Mouse (Mus musculus) midbrain, embryonic 16.5 days (tissue): ENCODE measurements around the gene Olfr1359. TPM values are rescaled to one million over a fixed set of nuclear protein-coding genes. Genes with fewer than 3 reads are reported as not detected.
A peak's percentile ranks its signal among the peaks of the same experiment; 100 is the strongest.
"Not testable (repeated sequence)": the region's sequence is repeated elsewhere in the genome, so short reads cannot be mapped to it uniquely, and the experiment has no call there.

Source experiments
- ATAC-seq: fragments of 200-750 bp; cut with Nextera tagmentation; 2 replicates; pipeline ENCODE4 v1.8.0; 2017; ENCODE audit warnings: moderate TSS enrichment
- H3K27ac ChIP-seq: fragments of 300-500 bp; sonication (generic); 2 replicates; pipeline ENCODE4 v1.5.1; 2014; ENCODE audit warnings: mild to moderate bottlenecking, low read length, mixed read lengths
- H3K27me3 ChIP-seq: fragments of 300-500 bp; sonication (generic); 2 replicates; pipeline ENCODE4 v1.6.1; 2014; ENCODE audit warnings: low read depth, low read length, mixed read lengths; ENCODE audit not compliant: control insufficient read depth, insufficient read depth
- H3K36me3 ChIP-seq: fragments of 300-500 bp; sonication (generic); 2 replicates; pipeline ENCODE4 v1.6.1; 2014; ENCODE audit warnings: mild to moderate bottlenecking, low read length, moderate library complexity, mixed read lengths; ENCODE audit not compliant: control insufficient read depth, insufficient read depth
- H3K4me1 ChIP-seq: fragments of 300-500 bp; sonication (generic); 2 replicates; pipeline ENCODE4 v1.6.1; 2014; ENCODE audit warnings: mild to moderate bottlenecking, low read length, mixed read lengths; ENCODE audit not compliant: control insufficient read depth, insufficient read depth
- H3K4me2 ChIP-seq: fragments of 300-500 bp; sonication (generic); 2 replicates; pipeline ENCODE4 v1.6.1; 2014; ENCODE audit warnings: mild to moderate bottlenecking, low read length, mixed read lengths
- H3K4me3 ChIP-seq: fragments of 300-500 bp; sonication (generic); 2 replicates; pipeline ENCODE4 v1.5.1; 2014; ENCODE audit warnings: low read depth, mild to moderate bottlenecking, low read length, moderate library complexity, mixed read lengths
- H3K9ac ChIP-seq: fragments of 300-500 bp; sonication (generic); 2 replicates; pipeline ENCODE4 v1.6.1; 2014; ENCODE audit warnings: low read depth, low read length, mixed read lengths
- H3K9me3 ChIP-seq: fragments of 300-500 bp; sonication (generic); replicated peaks from 2 replicates; pipeline ENCODE4 v1.6.1; 2014; ENCODE audit warnings: mild to moderate bottlenecking, low read length, mixed read lengths; ENCODE audit not compliant: control insufficient read depth, poor library complexity, severe bottlenecking
- WGBS: fragments of 180-500 bp; shearing (Covaris S2); extraction: QIAGEN DNeasy Blood & Tissue Kit; methylation state at CpG from one replicate; pipeline ENCODE4 v1.1.7; 2014; 5-methylcytosine and 5-hydroxymethylcytosine counted together
- polyA plus RNA-seq: library from polyadenylated mRNA; unstranded; fragments of >200 nt; fragmentation: Nextera tagmentation; extraction: Ambion mirVana; gene quantifications from 2 replicates; pipeline ENCODE4 v1.2.1, GENCODE M21; 2015

Olfr1359 gene
- polyA plus RNA-seq, 1 experiment from 2014 or later = not detected

GRCm38 (mm10) chr13:21715131-21715863 is 17.4 kb downstream of the Olfr1359 start:
- Histone ChIP-seq H3K4me2 (peak overlapping the region; percentile 95), H3K36me3 (no peaks in the 10 kb centered on the region), H3K9me3 (no peaks in the 10 kb centered on the region), H3K4me3 (peak overlapping the region; percentile 49), H3K27me3 (no peaks in the 10 kb centered on the region), H3K4me1 (peaks cover 26% of the 10 kb centered on the region), H3K27ac (no peak overlapping the region; the same call in 1 of the 2 replicates), H3K9ac (peak overlapping the region; percentile 50)
- 0 out of 2 replicates have a peak, but pooled peaks have one; percentile 1 for ATAC-seq
- WGBS = under 1% methylated on average over 19 of the region's 22 CpGs

GRCm38 (mm10) chr13:21715864-21716539 is 18.1 kb downstream of the Olfr1359 start, which contains the start of the genes Hist1h2bl and Hist1h2ai:
TSS of gene Hist1h2bl (minus strand) at chr13:21716143.
TSS of gene Hist1h2ai (plus strand) at chr13:21716422.
- H3K9me3 ChIP-seq, H3K27me3 ChIP-seq, H3K36me3 ChIP-seq: not testable (repeated sequence)
- H3K4me2 ChIP-seq = peak within 1 kb of the TSS; percentile 95
- ATAC-seq = peak; percentile 96
- WGBS = under 1% methylated on average over 29 of the region's 50 CpGs
- peak within 1 kb of the TSS; percentile 91 for H3K27ac ChIP-seq
- peak within 1 kb of the TSS; percentile 49 for H3K4me3 ChIP-seq
- H3K9ac ChIP-seq = peak within 1 kb of the TSS; percentile 66
- H3K4me1 ChIP-seq = peaks cover 29% of the 10 kb centered on the region

GRCm38 (mm10) chr13:21716540-21717391 is 18.9 kb downstream of the Olfr1359 start:
- H3K27me3 ChIP-seq, H3K9me3 ChIP-seq, H3K36me3 ChIP-seq: not testable (repeated sequence)
- Histone ChIP-seq H3K4me2 (peak overlapping the region; percentile 95), H3K4me3 (peak overlapping the region; percentile 49), H3K27ac (peak overlapping the region; percentile 91), H3K4me1 (peaks cover 27% of the 10 kb centered on the region), H3K9ac (peak overlapping the region; percentile 66)
- whole genome bisulfite sequencing = 1% methylated on average over 9 of the region's 38 CpGs
- peak; percentile 16 for ATAC-seq

- H3K27me3 ChIP-seq, H3K36me3 ChIP-seq, H3K9me3 ChIP-seq: not testable (repeated sequence)
- H3K27ac ChIP-seq = peak within 1 kb of the TSS; percentile 91
- under 1% methylated on average over 27 of the region's 56 CpGs for WGBS
- H3K4me2 ChIP-seq = peak within 1 kb of the TSS; percentile 95
- peak within 1 kb of the TSS; percentile 49 for H3K4me3 ChIP-seq
- H3K4me1 ChIP-seq = peaks cover 29% of the 10 kb centered on the region
- H3K9ac ChIP-seq = peak within 1 kb of the TSS; percentile 66
- ATAC-seq = peak; percentile 31
Observed at GRCm38 (mm10) chr13:21717397-21718357, 19.8 kb downstream of the Olfr1359 start, which contains the start of gene Hist1h3h. TSS of gene Hist1h3h (plus strand) at chr13:21717659.

GRCm38 (mm10) chr13:21718381-21719080 is 20.6 kb downstream of the Olfr1359 start:
- Histone ChIP-seq H3K27ac (no peak overlapping the region), H3K9me3 (no peaks in the 10 kb centered on the region)

GRCm38 (mm10) chr13:21721107-21721756 is 23.3 kb downstream of the Olfr1359 start:
- Histone ChIP-seq H3K4me2 (peak overlapping the region; percentile 67), H3K4me3 (peak overlapping the region; percentile 45), H3K4me1 (peaks cover 22% of the 10 kb centered on the region), H3K27ac (peak overlapping the region; percentile 69)
- H3K36me3 ChIP-seq, ATAC-seq, H3K9me3 ChIP-seq, H3K9ac ChIP-seq, H3K27me3 ChIP-seq: not testable (repeated sequence)
- 2% methylated on average over 17 of the region's 44 CpGs for WGBS

More at GRCm38 (mm10) chr13:21718381-21719080, 20.6 kb downstream of the Olfr1359 start:
- H3K36me3 ChIP-seq = no peaks in the 10 kb centered on the region
- H3K4me3 ChIP-seq = peak overlapping the region; percentile 42
- ATAC-seq = no peak
- H3K4me2 ChIP-seq = peak overlapping the region; percentile 79
- peak overlapping the region; percentile 63; the same call in 1 of the 2 replicates for H3K9ac ChIP-seq
- H3K27me3 ChIP-seq = no peaks in the 10 kb centered on the region
- 62% methylated on average over 4 of the region's 4 CpGs for WGBS
- peaks cover 30% of the 10 kb centered on the region for H3K4me1 ChIP-seq

- H3K27me3 ChIP-seq, H3K9me3 ChIP-seq, H3K36me3 ChIP-seq: not testable (repeated sequence)
- peaks cover 20% of the 10 kb centered on the region for H3K4me1 ChIP-seq
- peak; percentile 98 for ATAC-seq
- H3K4me3 ChIP-seq = peak within 1 kb of the TSS; percentile 45
- H3K27ac ChIP-seq = peak within 1 kb of the TSS; percentile 82
- H3K4me2 ChIP-seq = peak within 1 kb of the TSS; percentile 67
- WGBS = under 1% methylated on average over 37 of the region's 37 CpGs
- peak within 1 kb of the TSS; percentile 58 for H3K9ac ChIP-seq
Observed at GRCm38 (mm10) chr13:21721757-21722372, 24.0 kb downstream of the Olfr1359 start, which contains the start of gene Hist1h2bm. TSS of gene Hist1h2bm (plus strand) at chr13:21722044.
